Mouse (Mus musculus) C2C12 (cell line): ENCODE results near the gene AI854703.

Experiments used
- CEBPB ChIP-seq: IDR thresholded peaks from one replicate; pipeline ENCODE4 v1.6.1; 2011; ENCODE audit warnings: low read depth, mild to moderate bottlenecking, control low read depth, moderate library complexity
- CTCF ChIP-seq: IDR thresholded peaks from one replicate; pipeline ENCODE4 v1.5.1; 2011; ENCODE audit not compliant: control insufficient read depth, insufficient read depth, insufficient read length
- MAX ChIP-seq: IDR thresholded peaks from one replicate; pipeline ENCODE4 v1.6.1; 2011; ENCODE audit warnings: mild to moderate bottlenecking, control low read depth
- MYOD1 ChIP-seq: IDR thresholded peaks from one replicate; pipeline ENCODE4 v1.6.1; 2011; ENCODE audit warnings: low read depth; ENCODE audit not compliant: control insufficient read depth, insufficient read length
- MYOG ChIP-seq: IDR thresholded peaks from one replicate; pipeline ENCODE4 v1.6.1; 2011; ENCODE audit not compliant: control insufficient read depth, insufficient read length; ENCODE audit errors: extremely low read depth
- USF1 ChIP-seq: IDR thresholded peaks from one replicate; pipeline ENCODE4 v1.6.1; 2011; ENCODE audit warnings: low read depth, mild to moderate bottlenecking, control low read depth, moderate library complexity

DNA sequence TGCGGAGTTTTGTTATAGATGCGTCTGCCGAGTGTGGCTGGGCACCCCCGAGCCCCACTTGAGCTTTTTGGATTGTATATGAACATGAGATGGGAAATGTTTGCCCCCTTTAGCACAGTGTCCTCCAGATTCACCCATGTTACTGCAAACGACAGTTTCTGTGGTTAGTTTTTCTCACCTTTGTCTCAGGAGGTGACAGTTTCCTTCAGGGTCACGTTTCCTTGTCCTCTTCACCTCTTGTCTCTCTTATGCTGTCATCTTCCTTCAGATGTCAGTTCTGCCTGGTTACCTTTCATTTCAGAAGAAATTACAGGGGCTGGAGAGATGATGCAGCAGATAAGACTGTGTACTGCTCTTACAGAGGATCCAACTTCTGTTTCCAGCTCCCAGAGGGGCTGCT is 53.1 kb downstream of the AI854703 start:
- TF ChIP-seq CTCF (no peak), USF1 (no peak), MYOD1 (no peak), MAX (no peak), MYOG (no peak), CEBPB (no peak)
